Mouse (Mus musculus) gastrocnemius, adult 2 months (tissue): Measurements from ENCODE around the gene Gm29666. TPM values are rescaled to one million over a fixed set of nuclear protein-coding genes. Genes with fewer than 3 reads are reported as not detected.
"Not testable (repeated sequence)": the region's sequence is repeated elsewhere in the genome, so short reads cannot be mapped to it uniquely, and the experiment has no call there.

Source experiments
- DNase-seq: peaks from one replicate; pipeline ENCODE4 v3.0.0; 2022
- H3K27ac ChIP-seq: fragments of 200-600 bp; 2 replicates; pipeline ENCODE4 v1.8.1; 2022; ENCODE audit warnings: mild to moderate bottlenecking
- H3K4me3 ChIP-seq: fragments of 200-600 bp; 2 replicates; pipeline ENCODE4 v1.8.1; 2022; ENCODE audit warnings: mild to moderate bottlenecking, moderate library complexity
- CTCF ChIP-seq: fragments of 200-600 bp; IDR thresholded peaks from 2 replicates; pipeline ENCODE4 v1.8.1; 2022; ENCODE audit warnings: antibody characterized with exemption, mild to moderate bottlenecking, moderate library complexity
- intact Hi-C: fragments of 180-260 bp; cut with DNase I; formaldehyde crosslinking; loops from one replicate; pipeline ENCODE4 v1.15.1; 2025
- total RNA-seq, 2 experiments: library from RNA; stranded (reverse); gene quantifications; 2 replicates each; pipeline ENCODE4 v1.2.3; 2021

The Gm29666 gene
- total RNA-seq, 2 experiments from 2014 or later, result 0.20 to 0.28 TPM

GRCm38 (mm10) chr15:84942647-84943285, 22.9 kb upstream of the Gm29666 start:
- intact Hi-C loops, result no loop called here
- peak; percentile 29 for DNase-seq
- no peak for TF ChIP-seq CTCF
- H3K27ac ChIP-seq, result no peak overlapping the region
- no peak overlapping the region for H3K4me3 ChIP-seq

GRCm38 (mm10) chr15:84940102-84940501, 20.3 kb upstream of the Gm29666 start:
- H3K4me3 ChIP-seq, result no peak overlapping the region
- no peak for DNase-seq
- intact Hi-C loops, result no loop called here
- TF ChIP-seq CTCF, result no peak
- no peak overlapping the region for H3K27ac ChIP-seq

GRCm38 (mm10) chr15:84934901-84935300, 15.1 kb upstream of the Gm29666 start:
- DNase-seq, result no peak
- Histone ChIP-seq H3K4me3 (no peak overlapping the region), H3K27ac (no peak overlapping the region)
- no peak for TF ChIP-seq CTCF
- intact Hi-C loops, result no loop called here

GRCm38 (mm10) chr15:84932351-84932750, 12.5 kb upstream of the Gm29666 start:
- Histone ChIP-seq H3K27ac (no peak overlapping the region), H3K4me3 (no peak overlapping the region)
- no peak for TF ChIP-seq CTCF
- intact Hi-C loops, result no loop called here
- no peak for DNase-seq

- TF ChIP-seq CTCF, result peak; percentile 44
- intact Hi-C loops, result loop anchor here (2.0 kb wide), 1 partner anchor 71 kb away; no protein-coding TSS in a partner anchor
- no peak overlapping the region for H3K27ac ChIP-seq
- DNase-seq, result no peak
- no peak overlapping the region for H3K4me3 ChIP-seq
Measured at GRCm38 (mm10) chr15:84925495-84926018, 5.7 kb upstream of the Gm29666 start.

GRCm38 (mm10) chr15:84924781-84925315, 5.0 kb upstream of the Gm29666 start:
- intact Hi-C loops, result loop anchor here (2.0 to 5.0 kb wide), 3 partner anchors 62 to 72 kb away; partner anchors contain the start of genes 5031439G07Rik and Phf21b
- Histone ChIP-seq H3K27ac (peak overlapping the region; percentile 98), H3K4me3 (peak overlapping the region; percentile 88)
- no peak for DNase-seq
- peak; percentile 79 for TF ChIP-seq CTCF

- TF ChIP-seq CTCF, result no peak
- peak overlapping the region; percentile 88 for H3K4me3 ChIP-seq
- peak overlapping the region; percentile 98 for H3K27ac ChIP-seq
- peak; percentile 84 for DNase-seq
- intact Hi-C loops, result loop anchor here (2.0 to 5.0 kb wide), 3 partner anchors 64 to 73 kb away; partner anchors contain the start of genes 5031439G07Rik and Phf21b
Measured at GRCm38 (mm10) chr15:84923508-84924181, 3.8 kb upstream of the Gm29666 start.

GRCm38 (mm10) chr15:84922884-84923507, 3.2 kb upstream of the Gm29666 start, which contains the start of gene Nup50:
Gene Nup50 (plus strand): TSS chr15:84923411.
- intact Hi-C loops, result loop anchor here (5.0 kb wide), 2 partner anchors 64 to 66 kb away; partner anchors contain the start of genes 5031439G07Rik and Phf21b
- H3K4me3 ChIP-seq, result peak within 1 kb of the TSS; percentile 88
- peak; percentile 100 for DNase-seq
- TF ChIP-seq CTCF, result no peak
- peak within 1 kb of the TSS; percentile 98 for H3K27ac ChIP-seq

- intact Hi-C loops, result no loop called here
Measured at GRCm38 (mm10) chr15:84913201-84913600, 6.6 kb downstream of the Gm29666 start.

GRCm38 (mm10) chr15:84903843-84904385, 15.9 kb downstream of the Gm29666 start:
- intact Hi-C loops, result no loop called here
- no peak for TF ChIP-seq CTCF

More at GRCm38 (mm10) chr15:84913201-84913600, 6.6 kb downstream of the Gm29666 start:
- Histone ChIP-seq H3K4me3 (no peak overlapping the region), H3K27ac (no peak overlapping the region)
- TF ChIP-seq CTCF, result no peak
- DNase-seq, result no peak

GRCm38 (mm10) chr15:84898077-84898476, 21.8 kb downstream of the Gm29666 start:
- no peak for DNase-seq
- no peak overlapping the region for H3K27ac ChIP-seq
- intact Hi-C loops, result loop anchor here (10.0 kb wide), 1 partner anchor 213 kb away; no protein-coding TSS in a partner anchor
- TF ChIP-seq CTCF, result no peak
- H3K4me3 ChIP-seq, result no peak overlapping the region

More at GRCm38 (mm10) chr15:84903843-84904385, 15.9 kb downstream of the Gm29666 start:
- Histone ChIP-seq H3K4me3 (no peak overlapping the region), H3K27ac (no peak overlapping the region)
- no peak for DNase-seq

GRCm38 (mm10) chr15:84896664-84897063, 23.2 kb downstream of the Gm29666 start:
- no peak overlapping the region for H3K4me3 ChIP-seq
- intact Hi-C loops, result loop anchor here (10.0 kb wide), 1 partner anchor 212 kb away; no protein-coding TSS in a partner anchor
- DNase-seq, result no peak
- H3K27ac ChIP-seq, result no peak overlapping the region
- TF ChIP-seq CTCF, result no peak

- peak; percentile 37 for DNase-seq
- intact Hi-C loops, result loop anchor here (10.0 kb wide), 1 partner anchor 211 kb away; no protein-coding TSS in a partner anchor
- H3K4me3 ChIP-seq, H3K27ac ChIP-seq: not testable (repeated sequence)
Measured at GRCm38 (mm10) chr15:84896216-84896615, 23.6 kb downstream of the Gm29666 start.
